Mouse (Mus musculus): Measurements from ENCODE around the gene Tmem238.

DNA sequence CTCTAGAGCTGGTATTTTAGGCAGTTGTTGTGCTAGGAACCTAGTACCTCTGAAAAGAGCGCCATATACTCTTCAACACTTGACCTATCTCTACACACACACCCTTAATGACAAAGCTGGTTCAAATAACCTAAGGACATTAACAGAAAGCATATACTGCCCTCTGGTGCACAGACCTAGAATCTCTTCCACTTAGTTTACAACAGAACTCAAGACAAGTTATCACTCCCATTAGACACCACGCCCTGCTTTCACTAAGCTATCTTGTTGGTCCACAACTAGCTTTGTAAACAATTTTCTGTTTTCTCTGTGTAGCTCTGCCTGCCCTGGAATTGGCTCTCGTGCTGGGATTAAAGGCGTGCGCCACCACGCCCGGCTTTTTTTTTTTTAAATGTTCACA is 17.3 kb upstream of the Tmem238 start:
- TF ChIP-seq CTCF (IDR thresholded peaks at IDR 0.05; ENCODE audit: control insufficient read depth, insufficient read depth, insufficient read length), result no peak
- TF ChIP-seq MAX (IDR thresholded peaks at IDR 0.05), result no peak
- TF ChIP-seq MYOD1 (IDR thresholded peaks at IDR 0.05; ENCODE audit: control insufficient read depth, insufficient read length, low read depth), result no peak
- no peak for TF ChIP-seq USF1 (IDR thresholded peaks at IDR 0.05; ENCODE audit: low read depth)
- TF ChIP-seq CEBPB (IDR thresholded peaks at IDR 0.05; ENCODE audit: low read depth), result no peak
- TF ChIP-seq MYOG (IDR thresholded peaks at IDR 0.05; ENCODE audit: control insufficient read depth, extremely low read depth, insufficient read length), result no peak

All from C2C12 (cell line).